Mouse (Mus musculus) thymus, postnatal 4 days (tissue): ENCODE measurements around the gene Cdc42bpa.

Experiments
- DNase-seq: peaks from one replicate; pipeline ENCODE4 v3.0.0; 2021

Cdc42bpa gene

DNA sequence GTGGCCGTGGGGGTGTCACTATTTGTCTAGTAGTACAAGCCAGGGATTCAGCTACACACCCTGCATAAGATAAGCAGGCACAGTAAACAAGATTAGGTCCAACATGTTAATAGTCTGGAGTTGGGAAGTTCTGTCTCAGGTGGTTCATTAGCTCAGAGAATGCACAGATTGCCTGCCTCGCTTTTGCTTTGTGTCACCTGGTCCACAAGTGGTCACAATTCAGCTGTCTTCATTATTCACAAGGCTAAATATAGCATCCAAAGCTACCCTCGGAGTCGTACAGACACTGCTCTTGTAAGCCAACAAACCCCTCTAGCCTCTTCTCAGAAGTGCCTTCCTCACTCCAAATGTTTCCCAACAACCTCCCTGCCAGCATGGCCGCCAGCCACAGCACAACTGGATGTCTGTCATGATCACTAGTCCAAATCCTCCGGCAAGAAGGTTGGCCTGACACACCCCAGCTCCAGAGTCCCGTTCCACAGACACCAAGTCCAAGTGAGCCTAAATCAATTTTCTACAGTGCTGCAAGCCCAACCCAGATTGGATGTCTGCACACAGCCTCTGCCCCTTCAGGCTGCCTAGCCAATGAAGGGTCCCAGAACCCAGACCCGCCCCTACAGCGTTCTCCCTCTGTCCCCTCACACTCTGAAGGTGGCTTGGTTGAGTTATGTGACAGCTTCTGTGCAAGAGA lies 234.7 kb downstream of the Cdc42bpa start:
- DNase-seq, result peak; percentile 66

DNA sequence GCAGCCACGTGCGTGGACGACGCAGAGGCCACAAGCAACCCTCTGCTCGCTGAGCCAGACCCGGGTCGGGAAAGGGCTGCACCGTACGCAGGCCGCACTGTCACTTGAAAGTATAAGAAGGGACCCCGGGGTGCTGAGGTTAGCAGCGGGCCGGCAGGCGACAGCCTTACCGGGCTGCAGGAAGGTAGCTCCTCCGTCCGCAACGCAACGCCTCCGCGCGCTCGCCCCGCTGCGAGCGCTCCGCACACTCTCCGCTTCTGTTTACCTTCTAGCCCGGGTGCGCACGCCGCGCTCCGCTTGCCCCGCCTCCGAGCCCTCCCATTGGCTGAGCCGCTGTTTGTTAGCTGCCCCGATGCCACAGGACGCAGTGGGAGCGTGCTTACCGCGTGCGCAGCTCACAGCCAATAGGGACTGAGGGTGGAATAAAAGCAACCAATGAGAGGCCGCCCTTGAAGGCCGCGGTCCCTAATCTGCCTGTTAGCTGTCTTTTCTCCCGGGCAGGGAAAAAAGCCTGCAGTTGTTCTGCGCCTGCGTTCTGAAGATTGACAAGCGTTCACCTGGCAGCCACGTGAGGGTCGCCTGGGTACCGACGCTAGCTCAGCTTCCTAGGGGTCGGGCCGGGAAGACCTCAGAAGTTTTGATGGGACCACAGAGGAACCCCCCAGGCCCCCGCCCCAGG lies 235.6 kb downstream of the Cdc42bpa start:
- DNase-seq, result peak; percentile 97

GRCm38 (mm10) chr1:180196508-180196907 lies 236.2 kb downstream of the Cdc42bpa start:
- no peak for DNase-seq

DNA sequence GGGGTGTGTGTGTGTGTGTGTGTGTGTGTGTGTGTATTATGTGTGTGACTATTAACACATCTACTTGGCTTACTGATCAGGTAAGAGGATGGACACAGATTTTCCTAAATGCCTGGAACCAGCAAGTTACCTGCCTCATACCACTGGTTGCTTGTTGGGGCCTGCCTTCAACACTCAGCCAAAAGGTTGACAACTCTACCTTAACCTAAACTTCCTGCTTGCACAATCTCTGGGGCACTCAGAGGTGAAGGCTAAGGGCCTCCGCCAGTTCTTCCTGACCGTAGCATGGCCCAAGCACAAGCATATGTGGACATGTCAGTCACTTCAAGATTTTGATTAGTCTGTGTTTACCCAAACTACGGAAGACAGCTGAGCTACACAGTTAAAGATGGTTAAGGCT lies 237.7 kb downstream of the Cdc42bpa start:
- DNase-seq, result no peak

- no peak for DNase-seq
Measured at GRCm38 (mm10) chr1:180198959-180199714, 238.9 kb downstream of the Cdc42bpa start, which contains the start of gene Coq8a. Gene Coq8a (minus strand): TSS chr1:180199602.

- no peak for DNase-seq
Measured at GRCm38 (mm10) chr1:180199715-180200050, 239.4 kb downstream of the Cdc42bpa start.

DNA sequence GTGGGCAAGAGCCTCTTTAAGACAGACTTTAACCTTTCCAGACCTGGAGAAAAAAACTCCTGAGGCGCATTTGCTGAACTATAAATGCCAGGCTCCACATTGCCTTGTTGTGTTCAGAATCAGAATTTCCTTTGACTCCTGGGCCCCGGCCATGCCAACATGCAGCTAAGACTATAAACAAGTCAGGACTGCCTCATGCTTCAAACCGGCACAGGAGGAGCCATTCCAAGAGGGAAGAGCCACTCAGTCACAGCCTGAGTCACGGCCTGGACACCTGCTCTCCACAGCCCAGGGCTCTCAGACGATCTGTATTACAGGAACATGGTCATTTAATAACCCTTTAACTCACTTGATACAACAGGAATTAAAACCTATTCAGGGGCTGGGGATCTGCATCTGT lies 240.4 kb downstream of the Cdc42bpa start:
- no peak for DNase-seq

- DNase-seq, result no peak
Measured at GRCm38 (mm10) chr1:180208370-180208769, 248.1 kb downstream of the Cdc42bpa start.

- no peak for DNase-seq
Measured at GRCm38 (mm10) chr1:180210031-180210432, 249.8 kb downstream of the Cdc42bpa start.

GRCm38 (mm10) chr1:180210781-180211271 lies 250.6 kb downstream of the Cdc42bpa start:
- no peak for DNase-seq

DNA sequence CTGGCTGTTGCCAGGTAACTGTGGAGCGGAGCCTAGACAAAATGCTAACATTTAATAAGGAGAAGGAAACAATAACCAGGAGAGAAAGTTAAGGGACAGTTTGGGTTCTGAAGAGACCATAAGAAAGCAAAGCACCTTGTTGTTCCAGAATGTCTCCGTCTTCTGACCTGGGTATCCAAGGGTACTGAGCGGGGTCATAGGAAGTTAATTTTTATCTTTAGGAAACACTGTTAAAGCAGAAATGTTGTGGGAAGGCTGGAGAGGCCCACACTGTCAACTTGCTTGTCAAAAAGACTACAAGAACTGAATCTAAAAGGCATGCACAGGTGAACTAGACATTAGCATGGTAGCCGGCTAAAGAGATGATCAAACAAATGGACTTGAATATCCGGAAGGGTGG lies 252.6 kb downstream of the Cdc42bpa start:
- no peak for DNase-seq

- DNase-seq, result peak; percentile 83
Measured at GRCm38 (mm10) chr1:180215044-180215443, 254.8 kb downstream of the Cdc42bpa start.
